Mouse (Mus musculus) testis, adult 2 months (tissue): ENCODE results near the gene Carmil1.

ENCODE experiments used
- CTCF ChIP-seq: fragments of 200-500 bp; IDR thresholded peaks from 2 replicates; pipeline ENCODE4 v1.5.1; 2012; ENCODE audit warnings: low read depth, mild to moderate bottlenecking, inconsistent platforms, low read length, moderate library complexity; ENCODE audit not compliant: control insufficient read depth, insufficient read depth, insufficient replicate concordance
- POLR2A ChIP-seq: fragments of 200-500 bp; IDR thresholded peaks from 2 replicates; pipeline ENCODE4 v1.6.1; 2012; ENCODE audit warnings: low read depth, mild to moderate bottlenecking, inconsistent platforms, low read length, moderate library complexity; ENCODE audit not compliant: control insufficient read depth

- TF ChIP-seq CTCF (no peak), POLR2A (no peak)
Measured at GRCm38 (mm10) chr13:24244613-24245012, 36.0 kb downstream of the Carmil1 start.
